Mouse (Mus musculus) hindbrain, embryonic 15.5 days (tissue): ENCODE data around the gene Slc35b3. TPM values are rescaled to one million over a fixed set of nuclear protein-coding genes. Genes with fewer than 3 reads are reported as not detected.

Experiments used
- ATAC-seq: fragments of 200-750 bp; cut with Nextera tagmentation; 2 replicates; pipeline ENCODE4 v1.8.0; 2017; ENCODE audit warnings: low read depth, moderate number of reproducible peaks, moderate TSS enrichment; ENCODE audit not compliant: low FRiP score
- H3K27ac ChIP-seq: fragments of 300-500 bp; sonication (generic); replicated peaks from 2 replicates; pipeline ENCODE4 v1.5.1; 2015; ENCODE audit warnings: mild to moderate bottlenecking, inconsistent platforms
- H3K27me3 ChIP-seq: fragments of 300-500 bp; sonication (generic); 2 replicates; pipeline ENCODE4 v1.6.1; 2015; ENCODE audit warnings: control low read depth, inconsistent platforms
- H3K36me3 ChIP-seq: fragments of 300-500 bp; sonication (generic); 2 replicates; pipeline ENCODE4 v1.6.1; 2015; ENCODE audit warnings: control low read depth, inconsistent platforms
- H3K4me1 ChIP-seq: fragments of 300-500 bp; sonication (generic); replicated peaks from 2 replicates; pipeline ENCODE4 v1.6.1; 2015; ENCODE audit warnings: control low read depth, inconsistent platforms
- H3K4me2 ChIP-seq: fragments of 300-500 bp; sonication (generic); 2 replicates; pipeline ENCODE4 v1.6.1; 2015; ENCODE audit warnings: moderate library complexity, mild to moderate bottlenecking, inconsistent platforms
- H3K4me3 ChIP-seq: fragments of 300-500 bp; sonication (generic); 2 replicates; pipeline ENCODE4 v1.5.1; 2015; ENCODE audit warnings: mild to moderate bottlenecking, inconsistent platforms
- H3K9ac ChIP-seq: fragments of 300-500 bp; sonication (generic); 2 replicates; pipeline ENCODE4 v1.6.1; 2015; ENCODE audit warnings: inconsistent platforms
- H3K9me3 ChIP-seq: fragments of 300-500 bp; sonication (generic); 2 replicates; pipeline ENCODE4 v1.6.1; 2016; ENCODE audit warnings: control low read depth, inconsistent platforms
- WGBS: fragments of 180-500 bp; shearing (Covaris S2); methylation state at CpG from one replicate; pipeline ENCODE4 v1.1.7; 2015; 5-methylcytosine and 5-hydroxymethylcytosine counted together
- polyA plus RNA-seq: library from polyadenylated mRNA; unstranded; fragments of >200 nt; fragmentation: Nextera tagmentation; extraction: Ambion mirVana; gene quantifications from 2 replicates; pipeline ENCODE4 v1.2.1, GENCODE M21; 2015

The Slc35b3 gene
- polyA plus RNA-seq, 1 experiment from 2014 or later = 33.4 TPM

GRCm38 (mm10) chr13:38971047-38971446, 10.4 kb upstream of the Slc35b3 start:
- H3K9me3 ChIP-seq = no peaks in the 10 kb centered on the region
- H3K4me1 ChIP-seq = no peaks in the 10 kb centered on the region
- WGBS = 74% methylated on average over 4 of the region's 4 CpGs
- no peaks in the 10 kb centered on the region for H3K36me3 ChIP-seq
- no peak overlapping the region for H3K9ac ChIP-seq
- no peak for ATAC-seq
- no peaks in the 10 kb centered on the region for H3K27me3 ChIP-seq
- H3K27ac ChIP-seq = no peak overlapping the region
- H3K4me3 ChIP-seq = no peak overlapping the region
- H3K4me2 ChIP-seq = no peak overlapping the region

- H3K4me3 ChIP-seq = no peak overlapping the region
- H3K27ac ChIP-seq = no peak overlapping the region
- H3K9me3 ChIP-seq = no peaks in the 10 kb centered on the region
- no peak overlapping the region for H3K9ac ChIP-seq
- no peak overlapping the region for H3K4me2 ChIP-seq
- H3K4me1 ChIP-seq = no peaks in the 10 kb centered on the region
- H3K36me3 ChIP-seq = no peaks in the 10 kb centered on the region
- ATAC-seq = no peak
- no peaks in the 10 kb centered on the region for H3K27me3 ChIP-seq
- 91% methylated on average over 1 of the region's 1 CpGs for WGBS
Observed at GRCm38 (mm10) chr13:38967518-38967917, 6.8 kb upstream of the Slc35b3 start.

DNA sequence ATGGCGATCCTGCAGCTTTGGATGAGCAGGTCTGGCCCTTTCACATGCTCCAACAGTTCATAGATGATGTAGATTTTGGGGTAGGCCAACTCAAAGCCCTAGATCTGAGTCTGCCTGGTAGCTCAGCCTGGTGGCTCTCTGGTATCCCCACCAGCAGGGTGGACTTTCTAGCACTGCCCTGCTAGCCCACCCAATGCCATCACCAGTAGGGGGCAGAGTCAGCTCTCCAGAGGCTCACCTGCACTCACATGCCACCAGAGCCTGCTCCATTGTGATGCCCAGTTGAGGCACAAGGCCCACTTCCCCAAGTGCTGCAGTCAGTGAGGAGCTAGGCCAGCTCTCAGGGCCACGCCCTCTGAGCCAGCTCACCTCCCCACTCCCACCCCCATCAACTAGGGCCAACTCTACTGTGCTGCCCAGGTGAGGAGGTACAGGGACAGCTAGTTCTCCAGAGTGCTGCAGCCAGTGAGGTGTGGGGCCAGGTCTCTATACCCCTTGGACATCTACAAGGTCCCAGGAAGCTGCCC, 6.3 kb upstream of the Slc35b3 start:
- 94% methylated on average over 2 of the region's 2 CpGs for WGBS
- Histone ChIP-seq H3K9me3 (no peaks in the 10 kb centered on the region), H3K4me1 (no peaks in the 10 kb centered on the region), H3K27me3 (no peaks in the 10 kb centered on the region), H3K9ac (no peak overlapping the region), H3K27ac (no peak overlapping the region), H3K4me3 (no peak overlapping the region), H3K4me2 (no peak overlapping the region), H3K36me3 (no peaks in the 10 kb centered on the region)
- ATAC-seq = no peak

- no peak overlapping the region for H3K9ac ChIP-seq
- H3K4me2 ChIP-seq = no peak overlapping the region
- H3K4me3 ChIP-seq = no peak overlapping the region
- 52% methylated on average over 2 of the region's 2 CpGs for WGBS
- no peak overlapping the region for H3K27ac ChIP-seq
- H3K9me3 ChIP-seq = no peaks in the 10 kb centered on the region
- H3K36me3 ChIP-seq = no peaks in the 10 kb centered on the region
- no peaks in the 10 kb centered on the region for H3K27me3 ChIP-seq
- H3K4me1 ChIP-seq = peaks cover 26% of the 10 kb centered on the region
- ATAC-seq = no peak
Observed at GRCm38 (mm10) chr13:38962771-38963170, 2.1 kb upstream of the Slc35b3 start.

DNA sequence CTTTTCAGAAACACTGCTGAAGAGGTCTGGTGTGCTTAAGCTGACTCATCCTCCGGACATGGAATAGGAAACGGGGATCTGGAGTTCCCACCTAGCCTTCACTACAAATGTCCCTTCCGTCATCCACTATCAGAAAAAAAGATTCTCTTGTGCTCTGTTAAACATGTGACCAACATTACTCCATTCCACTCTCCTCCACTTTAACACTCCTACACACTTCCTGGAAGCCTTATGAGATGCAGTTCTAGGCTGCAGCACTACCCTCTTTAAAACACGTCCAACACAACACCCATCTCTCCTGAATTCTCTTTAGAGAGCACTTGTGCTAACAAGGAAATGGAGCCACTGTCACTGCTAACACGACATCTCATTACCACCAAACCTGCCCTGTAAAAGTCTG, 2.6 kb downstream of the Slc35b3 start:
- Histone ChIP-seq H3K36me3 (peaks cover 16% of the 10 kb centered on the region), H3K27ac (no peak overlapping the region), H3K4me1 (peaks cover 32% of the 10 kb centered on the region), H3K9ac (no peak overlapping the region), H3K9me3 (no peaks in the 10 kb centered on the region), H3K4me3 (no peak overlapping the region), H3K27me3 (no peaks in the 10 kb centered on the region), H3K4me2 (no peak overlapping the region)
- no peak for ATAC-seq
- WGBS = 88% methylated on average over 5 of the region's 5 CpGs

DNA sequence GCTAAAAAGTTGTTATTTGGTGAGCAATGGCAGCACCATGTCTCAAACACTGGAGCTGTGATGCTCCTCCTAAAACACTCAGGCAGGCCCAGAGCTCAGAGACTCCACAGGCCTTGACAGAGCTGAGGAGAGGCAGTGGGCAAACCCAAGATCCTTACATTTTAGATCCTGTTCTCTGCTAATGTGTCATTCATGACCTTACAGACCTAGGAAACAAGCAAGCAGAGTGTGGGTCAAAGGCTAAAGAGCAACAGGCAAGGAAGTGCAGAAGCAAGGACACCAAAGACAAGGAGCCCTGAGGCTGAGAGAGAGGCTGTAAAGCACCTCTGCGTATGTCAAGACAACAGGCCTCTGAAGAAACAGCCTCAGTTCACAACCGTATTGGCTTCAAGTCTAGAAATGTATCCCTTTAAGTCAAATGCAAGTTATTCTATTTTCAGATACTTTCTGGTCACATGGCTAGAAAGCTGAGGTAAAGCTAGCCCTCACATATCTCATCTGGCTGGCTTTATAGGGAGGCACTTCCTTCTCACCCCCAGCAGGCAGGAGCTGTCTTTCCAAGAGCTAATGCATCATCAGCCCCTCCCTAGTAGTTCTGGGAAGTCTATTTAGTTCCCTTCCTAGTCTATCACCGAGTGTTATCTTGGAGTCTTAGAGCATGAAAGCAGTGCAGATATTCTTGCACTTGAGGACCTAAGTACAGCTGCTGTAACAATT, 14.2 kb downstream of the Slc35b3 start:
- WGBS = 83% methylated on average over 3 of the region's 3 CpGs
- Histone ChIP-seq H3K9ac (no peak overlapping the region), H3K9me3 (no peaks in the 10 kb centered on the region), H3K27me3 (no peaks in the 10 kb centered on the region), H3K4me2 (no peak overlapping the region), H3K36me3 (peaks cover 33% of the 10 kb centered on the region), H3K4me1 (no peaks in the 10 kb centered on the region), H3K4me3 (no peak overlapping the region), H3K27ac (no peak overlapping the region)
- ATAC-seq = no peak

- WGBS = 84% methylated on average over 1 of the region's 1 CpGs
Observed at GRCm38 (mm10) chr13:38945767-38946166, 14.9 kb downstream of the Slc35b3 start.

GRCm38 (mm10) chr13:38944951-38945350, 15.7 kb downstream of the Slc35b3 start:
- peaks cover 26% of the 10 kb centered on the region; the same call in 1 of the 2 replicates for H3K36me3 ChIP-seq
- H3K27me3 ChIP-seq = no peaks in the 10 kb centered on the region
- H3K4me3 ChIP-seq = no peak overlapping the region
- WGBS = 94% methylated on average over 6 of the region's 6 CpGs
- no peaks in the 10 kb centered on the region for H3K4me1 ChIP-seq
- H3K9ac ChIP-seq = no peak overlapping the region
- no peak overlapping the region for H3K27ac ChIP-seq
- H3K9me3 ChIP-seq = no peaks in the 10 kb centered on the region
- H3K4me2 ChIP-seq = no peak overlapping the region
- no peak for ATAC-seq

More at GRCm38 (mm10) chr13:38945767-38946166, 14.9 kb downstream of the Slc35b3 start:
- no peak overlapping the region for H3K9ac ChIP-seq
- H3K36me3 ChIP-seq = peaks cover 34% of the 10 kb centered on the region
- H3K4me3 ChIP-seq = no peak overlapping the region
- H3K4me1 ChIP-seq = no peaks in the 10 kb centered on the region
- no peak overlapping the region for H3K4me2 ChIP-seq
- no peak for ATAC-seq
- no peak overlapping the region for H3K27ac ChIP-seq
- H3K27me3 ChIP-seq = no peaks in the 10 kb centered on the region
- no peaks in the 10 kb centered on the region for H3K9me3 ChIP-seq

GRCm38 (mm10) chr13:38941786-38942185, 18.9 kb downstream of the Slc35b3 start:
- H3K27ac ChIP-seq = no peak overlapping the region
- WGBS = 92% methylated on average over 4 of the region's 4 CpGs
- no peak overlapping the region for H3K4me3 ChIP-seq
- H3K4me1 ChIP-seq = no peaks in the 10 kb centered on the region
- H3K36me3 ChIP-seq = peaks cover 32% of the 10 kb centered on the region; the same call in 1 of the 2 replicates
- H3K9me3 ChIP-seq = no peaks in the 10 kb centered on the region
- ATAC-seq = no peak
- no peaks in the 10 kb centered on the region for H3K27me3 ChIP-seq
- no peak overlapping the region for H3K9ac ChIP-seq
- H3K4me2 ChIP-seq = no peak overlapping the region

- H3K9me3 ChIP-seq = no peaks in the 10 kb centered on the region
- no peak overlapping the region for H3K4me3 ChIP-seq
- no peak for ATAC-seq
- H3K4me2 ChIP-seq = no peak overlapping the region
- peaks cover 30% of the 10 kb centered on the region for H3K36me3 ChIP-seq
- WGBS = 94% methylated on average over 19 of the region's 19 CpGs
- H3K27me3 ChIP-seq = no peaks in the 10 kb centered on the region
- H3K27ac ChIP-seq = no peak overlapping the region
- H3K9ac ChIP-seq = no peak overlapping the region
- no peaks in the 10 kb centered on the region for H3K4me1 ChIP-seq
Observed at GRCm38 (mm10) chr13:38941280-38941679, 19.4 kb downstream of the Slc35b3 start.

DNA sequence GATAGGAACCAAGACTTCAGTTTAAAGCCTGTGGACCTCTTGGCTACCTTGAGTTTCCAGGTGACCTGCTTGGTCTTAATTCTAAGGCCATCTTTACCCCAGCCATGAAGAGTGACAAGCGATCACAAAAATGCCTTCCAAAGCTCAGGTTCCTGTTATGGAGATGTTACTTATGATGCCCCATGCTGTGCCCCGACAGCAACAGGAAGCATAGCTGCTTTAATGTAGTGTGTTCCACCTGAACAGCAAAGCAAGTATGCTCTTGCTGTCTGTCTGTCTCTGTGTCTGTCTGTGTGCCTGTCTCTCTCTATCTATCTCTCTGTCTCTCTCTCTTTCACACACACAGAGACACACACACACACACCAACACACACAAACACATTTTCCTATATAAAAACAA, 22.2 kb downstream of the Slc35b3 start:
- Histone ChIP-seq H3K4me2 (no peak overlapping the region), H3K4me3 (no peak overlapping the region), H3K36me3 (peaks cover 41% of the 10 kb centered on the region), H3K27ac (no peak overlapping the region), H3K27me3 (no peaks in the 10 kb centered on the region), H3K9ac (no peak overlapping the region), H3K4me1 (no peaks in the 10 kb centered on the region), H3K9me3 (no peaks in the 10 kb centered on the region)
- ATAC-seq = no peak
- WGBS = 95% methylated on average over 2 of the region's 2 CpGs

- Histone ChIP-seq H3K27me3 (no peaks in the 10 kb centered on the region), H3K4me3 (no peak overlapping the region), H3K9me3 (no peaks in the 10 kb centered on the region), H3K36me3 (peaks cover 52% of the 10 kb centered on the region), H3K4me1 (no peaks in the 10 kb centered on the region), H3K9ac (no peak overlapping the region), H3K27ac (no peak overlapping the region), H3K4me2 (no peak overlapping the region)
- ATAC-seq = no peak
- 93% methylated on average over 10 of the region's 10 CpGs for WGBS
Observed at GRCm38 (mm10) chr13:38936860-38937471, 23.7 kb downstream of the Slc35b3 start.
